Mouse (Mus musculus) MEL (cell line): ENCODE data around the gene Ceacam20. TPM values are rescaled to one million over a fixed set of nuclear protein-coding genes. Genes with fewer than 3 reads are reported as not detected.

Experiments
- DNase-seq: peaks from one replicate; pipeline ENCODE4 v3.0.0; 2011; ENCODE audit warnings: low read depth, low spot score
- H3K27ac ChIP-seq: 2 replicates; pipeline ENCODE4 v1.5.1; 2012; ENCODE audit warnings: low read depth, mild to moderate bottlenecking, control low read depth, low read length, moderate library complexity; ENCODE audit not compliant: control insufficient read depth
- H3K27me3 ChIP-seq, 2 experiments: fragments of 150-350 bp in 1 of 2; sonication (generic) in 1 of 2; 2 replicates each; pipeline ENCODE4 v1.6.1; 2012; ENCODE audit warnings: low read length in 2 of 2, mild to moderate bottlenecking in 2 of 2, improper control_type of control experiment in 1 of 2, moderate library complexity in 1 of 2; ENCODE audit not compliant: insufficient read depth in 2 of 2, control insufficient read depth in 1 of 2
- H3K36me3 ChIP-seq, 2 experiments: 2 replicates each; pipeline ENCODE4 v1.6.1; 2012 to 2014; ENCODE audit warnings: low read length in 2 of 2, improper control_type of control experiment in 1 of 2, inconsistent platforms in 1 of 2, mild to moderate bottlenecking in 1 of 2; ENCODE audit not compliant: insufficient read depth in 2 of 2, control insufficient read depth in 1 of 2
- H3K4me1 ChIP-seq, 2 experiments: fragments of 150-350 bp in 1 of 2; sonication (generic) in 1 of 2; 2 replicates each; pipeline ENCODE4 v1.6.1; 2012; ENCODE audit warnings: low read length in 2 of 2, improper control_type of control experiment in 1 of 2, mild to moderate bottlenecking in 1 of 2; ENCODE audit not compliant: insufficient read depth in 2 of 2, control insufficient read depth in 1 of 2
- H3K4me3 ChIP-seq, 2 experiments: fragments of 150-350 bp in 1 of 2; sonication (generic) in 1 of 2; 2 replicates each; pipeline ENCODE4 v1.5.1; 2012; ENCODE audit warnings: low read depth in 2 of 2, low read length in 2 of 2, mild to moderate bottlenecking in 2 of 2, moderate library complexity in 2 of 2, control low read depth in 1 of 2, improper control_type of control experiment in 1 of 2; ENCODE audit not compliant: control insufficient read depth in 1 of 2, insufficient read depth in 1 of 2
- H3K79me2 ChIP-seq: 2 replicates; pipeline ENCODE4 v1.6.1; 2012; ENCODE audit warnings: mild to moderate bottlenecking, low read length, moderate library complexity; ENCODE audit not compliant: control insufficient read depth, poor library complexity, insufficient read depth
- H3K9ac ChIP-seq: 2 replicates; pipeline ENCODE4 v1.6.1; 2012; ENCODE audit warnings: low read depth, mild to moderate bottlenecking, control low read depth, low read length, moderate library complexity; ENCODE audit not compliant: control insufficient read depth, poor library complexity, severe bottlenecking
- H3K9me3 ChIP-seq: fragments of 150-350 bp; sonication (generic); replicated peaks from 2 replicates; pipeline ENCODE4 v1.6.1; 2012; ENCODE audit warnings: mild to moderate bottlenecking, low read length, improper control_type of control experiment, moderate library complexity; ENCODE audit not compliant: insufficient read depth
- CHD1 ChIP-seq: IDR thresholded peaks from 2 replicates; pipeline ENCODE4 v1.6.1; 2012; ENCODE audit warnings: low read depth, mild to moderate bottlenecking, inconsistent platforms, low read length, improper control_type of control experiment
- CHD2 ChIP-seq: IDR thresholded peaks from 2 replicates; pipeline ENCODE4 v1.6.1; 2011; ENCODE audit warnings: low read length, improper control_type of control experiment
- CTCF ChIP-seq, 3 experiments: IDR thresholded peaks in 2 of 3; conservative IDR thresholded peaks in 1 of 3; 2 replicates each; pipeline ENCODE4 v1.5.1; 2011 to 2012; ENCODE audit warnings: low read length in 3 of 3, low read depth in 2 of 3, mild to moderate bottlenecking in 2 of 3, improper control_type of control experiment in 1 of 3, inconsistent platforms in 1 of 3, mixed read lengths in 1 of 3, moderate library complexity in 1 of 3; ENCODE audit not compliant: control insufficient read depth in 1 of 3, insufficient read depth in 1 of 3, poor library complexity in 1 of 3, severe bottlenecking in 1 of 3
- E2F4 ChIP-seq: IDR thresholded peaks from 2 replicates; pipeline ENCODE4 v1.6.1; 2011; ENCODE audit warnings: low read depth, low read length, improper control_type of control experiment, borderline replicate concordance
- EP300 ChIP-seq, 2 experiments: IDR thresholded peaks; 2 replicates each; pipeline ENCODE4 v1.6.1; 2011; ENCODE audit warnings: improper control_type of control experiment in 2 of 2, low read length in 2 of 2, low read depth in 1 of 2, mild to moderate bottlenecking in 1 of 2
- ETS1 ChIP-seq: IDR thresholded peaks from 2 replicates; pipeline ENCODE4 v1.6.1; 2012; ENCODE audit warnings: low read depth, mild to moderate bottlenecking, inconsistent platforms, low read length, improper control_type of control experiment, moderate library complexity
- HCFC1 ChIP-seq: IDR thresholded peaks from 2 replicates; pipeline ENCODE4 v1.6.1; 2012; ENCODE audit warnings: low read depth, mild to moderate bottlenecking, inconsistent platforms, low read length, improper control_type of control experiment, moderate library complexity
- JUND ChIP-seq: IDR thresholded peaks from 2 replicates; pipeline ENCODE4 v1.6.1; 2011; ENCODE audit warnings: low read depth, mild to moderate bottlenecking, improper control_type of control experiment, low read length
- KAT2A ChIP-seq: conservative IDR thresholded peaks from 2 replicates; pipeline ENCODE4 v1.6.1; 2012; ENCODE audit warnings: low read depth, low read length, improper control_type of control experiment, inconsistent platforms
- MAX ChIP-seq: IDR thresholded peaks from 2 replicates; pipeline ENCODE4 v1.6.1; 2011; ENCODE audit warnings: low read length, improper control_type of control experiment
- MAZ ChIP-seq: IDR thresholded peaks from 2 replicates; pipeline ENCODE4 v1.6.1; 2012; ENCODE audit warnings: low read depth, mild to moderate bottlenecking, inconsistent platforms, low read length, improper control_type of control experiment
- MEF2A ChIP-seq: IDR thresholded peaks from 2 replicates; pipeline ENCODE4 v1.6.1; 2014; ENCODE audit warnings: low read depth, mild to moderate bottlenecking, inconsistent platforms, low read length, improper control_type of control experiment; ENCODE audit not compliant: poor library complexity, insufficient replicate concordance, severe bottlenecking; ENCODE audit errors: extremely low read depth
- MXI1 ChIP-seq: IDR thresholded peaks from 2 replicates; pipeline ENCODE4 v1.6.1; 2011; ENCODE audit warnings: mild to moderate bottlenecking, low read depth, low read length, improper control_type of control experiment
- MYB ChIP-seq: IDR thresholded peaks from 2 replicates; pipeline ENCODE4 v1.6.1; 2011; ENCODE audit warnings: mild to moderate bottlenecking, low read depth, low read length, improper control_type of control experiment
- MYC ChIP-seq: IDR thresholded peaks from 2 replicates; pipeline ENCODE4 v1.6.1; 2011; ENCODE audit warnings: low read depth, mild to moderate bottlenecking, low read length, improper control_type of control experiment, moderate library complexity
- NELFE ChIP-seq: IDR thresholded peaks from 2 replicates; pipeline ENCODE4 v1.6.1; 2011; ENCODE audit warnings: low read depth, low read length, improper control_type of control experiment
- NRF1 ChIP-seq: IDR thresholded peaks from 2 replicates; pipeline ENCODE4 v1.6.1; 2014; ENCODE audit warnings: low read depth, mild to moderate bottlenecking, inconsistent platforms, low read length, improper control_type of control experiment, moderate library complexity; ENCODE audit not compliant: poor library complexity, insufficient read depth, severe bottlenecking
- POLR2AphosphoS2 ChIP-seq: IDR thresholded peaks from 2 replicates; pipeline ENCODE4 v1.6.1; 2011; ENCODE audit warnings: low read length, improper control_type of control experiment
- POLR2AphosphoS5 ChIP-seq: IDR thresholded peaks from 2 replicates; pipeline ENCODE4 v1.6.1; 2012; ENCODE audit warnings: low read depth, borderline replicate concordance, mild to moderate bottlenecking, inconsistent platforms, low read length, moderate library complexity, mixed read lengths
- RAD21 ChIP-seq: IDR thresholded peaks from 2 replicates; pipeline ENCODE4 v1.6.1; 2011; ENCODE audit warnings: mild to moderate bottlenecking, low read depth, low read length, improper control_type of control experiment
- RCOR1 ChIP-seq: IDR thresholded peaks from 2 replicates; pipeline ENCODE4 v1.6.1; 2012; ENCODE audit warnings: low read depth, mild to moderate bottlenecking, inconsistent platforms, low read length, improper control_type of control experiment
- SMC3 ChIP-seq: IDR thresholded peaks from 2 replicates; pipeline ENCODE4 v1.6.1; 2011; ENCODE audit warnings: low read depth, low read length, improper control_type of control experiment
- TAL1 ChIP-seq: IDR thresholded peaks from 2 replicates; pipeline ENCODE4 v1.6.1; 2012; ENCODE audit warnings: mild to moderate bottlenecking, inconsistent platforms, low read length, moderate library complexity, mixed read lengths
- TBP ChIP-seq: IDR thresholded peaks from 2 replicates; pipeline ENCODE4 v1.8.0; 2011; ENCODE audit warnings: low read depth, low read length, improper control_type of control experiment
- TCF12 ChIP-seq: IDR thresholded peaks from 2 replicates; pipeline ENCODE4 v1.6.1; 2014; ENCODE audit warnings: low read depth, mild to moderate bottlenecking, inconsistent platforms, low read length, improper control_type of control experiment, moderate library complexity
- UBTF ChIP-seq: IDR thresholded peaks from 2 replicates; pipeline ENCODE4 v1.6.1; 2012; ENCODE audit warnings: low read depth, mild to moderate bottlenecking, inconsistent platforms, low read length, improper control_type of control experiment, moderate library complexity, borderline replicate concordance; ENCODE audit not compliant: insufficient read depth
- USF2 ChIP-seq, 2 experiments: IDR thresholded peaks; 2 replicates each; pipeline ENCODE4 v1.6.1; 2011 to 2012; ENCODE audit warnings: improper control_type of control experiment in 2 of 2, low read length in 2 of 2, borderline replicate concordance in 1 of 2, inconsistent platforms in 1 of 2, low read depth in 1 of 2, mild to moderate bottlenecking in 1 of 2; ENCODE audit not compliant: insufficient read depth in 1 of 2
- ZMIZ1 ChIP-seq: IDR thresholded peaks from 2 replicates; pipeline ENCODE4 v1.6.1; 2012; ENCODE audit warnings: low read depth, mild to moderate bottlenecking, inconsistent platforms, low read length, improper control_type of control experiment, moderate library complexity
- ZNF384 ChIP-seq: IDR thresholded peaks from 2 replicates; pipeline ENCODE4 v1.6.1; 2012; ENCODE audit warnings: low read depth, mild to moderate bottlenecking, inconsistent platforms, low read length, improper control_type of control experiment
- polyA plus RNA-seq, 2 experiments: library from polyadenylated mRNA; stranded (reverse) in 1 of 2; unstranded in 1 of 2; fragments of >175 nt in 1 of 2; fragments of >200 nt in 1 of 2; gene quantifications; 2 replicates each; pipeline versions ENCODE4 v1.2.1 to v1.2.4; 2012; ENCODE audit warnings: low replicate concordance in 2 of 2, low read depth in 1 of 2; ENCODE audit not compliant: insufficient read length in 2 of 2, insufficient read depth in 1 of 2, missing spikeins in 1 of 2
- total RNA-seq: library from RNA; depleted of rRNA; stranded (reverse); fragments of 300-350 nt; gene quantifications from 2 replicates; pipeline ENCODE4 v1.2.3, GENCODE M21; 2012

Gene Ceacam20
- total and polyA plus RNA-seq, 3 experiments: not detected

- no peaks in the 10 kb centered on the region; a peak in 1 of 4 replicates for H3K27me3 ChIP-seq
- H3K9ac ChIP-seq: no peak overlapping the region
- H3K27ac ChIP-seq: no peak overlapping the region
- 0 out of 4 replicates have a peak, but pooled peaks cover 0 to 4% of the 10 kb centered on the region in 2 experiments for H3K4me1 ChIP-seq
- TF ChIP-seq NELFE (no peak), CHD1 (no peak), CHD2 (no peak), TAL1 (no peak), POLR2AphosphoS5 (no peak), ETS1 (no peak), E2F4 (no peak), MAX (no peak), MYC (no peak), JUND (no peak), TBP (no peak), MAZ (no peak), HCFC1 (no peak), POLR2AphosphoS2 (no peak), RAD21 (no peak), ZNF384 (no peak), MYB (no peak), MEF2A (no peak), CTCF (IDR thresholded peaks at IDR 0.05 in 2 of 3, conservative IDR thresholded peaks at IDR 0.05 in 1 of 3; ENCODE audit: control insufficient read depth in 1 of 3, insufficient read depth in 1 of 3, low read depth in 2 of 3, low read length in 3 of 3, poor library complexity in 1 of 3, severe bottlenecking in 1 of 3) (no peak), RCOR1 (no peak)
- TF ChIP-seq, all 39 proteins: peak for 0
- Histone ChIP-seq H3K4me3 (no peak overlapping the region), H3K79me2 (no peaks in the 10 kb centered on the region), H3K36me3 (peaks cover 0 to 2% of the 10 kb centered on the region in 2 experiments; a peak in 1 of 4 replicates), H3K9me3 (no peaks in the 10 kb centered on the region)
- no peak for DNase-seq
Observed at GRCm38 (mm10) chr7:19955861-19956260, 9.4 kb upstream of the Ceacam20 start.

DNA sequence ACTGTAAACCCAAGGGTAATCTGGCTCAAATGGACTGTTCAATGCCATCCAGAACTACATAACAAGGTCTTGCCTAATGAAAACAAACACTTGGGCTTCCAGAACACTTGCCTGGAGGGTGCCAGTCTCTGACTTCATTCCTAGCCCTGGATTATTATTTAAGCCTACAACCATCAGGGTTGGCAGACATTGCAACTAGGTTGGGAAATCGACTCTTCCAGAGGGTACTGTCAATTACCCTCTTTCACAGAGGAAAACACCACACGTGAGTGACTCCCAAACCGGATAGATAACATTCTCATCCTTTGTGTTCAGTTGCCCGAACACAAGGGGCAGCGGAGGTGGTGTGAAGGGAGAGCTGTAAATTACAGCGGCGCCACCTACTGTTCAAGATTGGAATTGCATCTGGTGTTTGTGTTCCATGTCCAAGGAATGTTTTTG, 8.9 kb upstream of the Ceacam20 start:
- H3K9ac ChIP-seq: no peak overlapping the region
- peak; percentile 79 for DNase-seq
- 0 out of 4 replicates have a peak, but pooled peaks cover 0 to 4% of the 10 kb centered on the region in 2 experiments for H3K4me1 ChIP-seq
- H3K36me3 ChIP-seq: peaks cover 0 to 2% of the 10 kb centered on the region in 2 experiments; a peak in 1 of 4 replicates
- no peak overlapping the region for H3K4me3 ChIP-seq
- H3K9me3 ChIP-seq: no peaks in the 10 kb centered on the region
- H3K27ac ChIP-seq: no peak overlapping the region
- H3K79me2 ChIP-seq: no peaks in the 10 kb centered on the region
- H3K27me3 ChIP-seq: peaks cover 0 to 3% of the 10 kb centered on the region in 2 experiments; a peak in 1 of 4 replicates
- peak; percentile 66 for TF ChIP-seq SMC3
- TF ChIP-seq RCOR1: no peak
- TF ChIP-seq MXI1: no peak
- TF ChIP-seq NELFE: no peak
- TF ChIP-seq MAZ: no peak
- TF ChIP-seq UBTF: no peak
- TF ChIP-seq EP300 (IDR thresholded peaks at IDR 0.05; ENCODE audit: low read depth in 1 of 2, low read length in 2 of 2): no peak
- TF ChIP-seq ZMIZ1: no peak
- TF ChIP-seq JUND: no peak
- TF ChIP-seq TCF12: no peak
- TF ChIP-seq KAT2A: no peak
- TF ChIP-seq CTCF (IDR thresholded peaks at IDR 0.05 in 2 of 3, conservative IDR thresholded peaks at IDR 0.05 in 1 of 3; ENCODE audit: control insufficient read depth in 1 of 3, insufficient read depth in 1 of 3, low read depth in 2 of 3, low read length in 3 of 3, poor library complexity in 1 of 3, severe bottlenecking in 1 of 3): peak; percentile 66 to 88 (median 78)
- no peak for TF ChIP-seq NRF1
- TF ChIP-seq ETS1: no peak
- no peak for TF ChIP-seq MEF2A
- no peak for TF ChIP-seq MAX
- no peak for TF ChIP-seq CHD2
- TF ChIP-seq USF2 (IDR thresholded peaks at IDR 0.05; ENCODE audit: borderline replicate concordance in 1 of 2, insufficient read depth in 1 of 2, low read depth in 1 of 2, low read length in 2 of 2): no peak
- TF ChIP-seq HCFC1: no peak
- no peak for TF ChIP-seq POLR2AphosphoS5
- TF ChIP-seq RAD21: peak; percentile 80
